Mouse (Mus musculus): ENCODE data around the gene Tmem132d. TPM values are rescaled to one million over a fixed set of nuclear protein-coding genes. Genes with fewer than 3 reads are reported as not detected.
A peak's percentile ranks its signal among the peaks of the same experiment; 100 is the strongest.

The Tmem132d gene
- polyA plus RNA-seq, 1 experiment from 2014 or later = 0.56 TPM

DNA sequence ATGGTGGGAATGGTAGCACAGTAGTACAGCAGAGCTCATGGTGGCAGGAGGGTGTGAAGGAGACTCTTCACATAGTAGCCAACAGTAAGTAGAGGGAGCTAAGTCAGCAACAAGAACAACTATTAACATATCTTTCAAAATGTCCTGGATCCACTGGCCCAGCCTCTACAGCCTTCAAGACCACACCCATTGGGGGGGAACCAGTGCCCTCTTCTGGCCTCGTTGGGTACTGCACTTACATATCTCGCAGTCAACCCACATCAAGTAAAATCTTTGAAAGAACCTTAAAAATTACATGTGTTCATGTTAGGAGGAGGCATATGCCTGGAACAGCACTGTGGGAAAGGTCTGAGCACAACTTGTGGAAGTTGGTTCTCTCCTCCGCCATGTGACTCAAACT lies 17.9 kb upstream of the Tmem132d start:
- DNase-seq (ENCODE audit: low spot score) = no peak
- WGBS = 76% methylated on average over 3 of the region's 3 CpGs

DNA sequence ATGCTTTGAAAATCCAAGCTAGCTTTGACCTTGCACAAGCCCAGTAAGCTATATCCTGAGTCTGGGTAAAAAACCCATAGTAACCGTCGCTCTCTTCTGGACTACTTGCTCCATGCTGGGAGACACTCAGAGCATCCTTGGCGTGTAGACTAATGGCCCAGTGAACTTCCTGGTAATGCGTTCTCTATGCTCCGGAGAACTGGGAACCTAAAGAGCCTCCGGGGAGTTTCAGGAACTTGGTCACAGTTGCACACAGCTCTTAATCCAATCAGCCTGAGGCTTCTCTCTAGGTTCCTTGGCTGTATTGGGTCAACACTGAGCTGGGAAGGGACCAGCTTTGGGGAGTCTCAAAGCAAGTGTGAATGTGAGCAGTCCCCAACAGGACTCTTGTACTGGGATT lies 12.0 kb upstream of the Tmem132d start:
- no peak for DNase-seq (ENCODE audit: low spot score)
- H3K36me3 ChIP-seq (replicated peaks; ENCODE audit: control insufficient read depth, insufficient read depth, low read depth, low read length) = no peaks in the 10 kb centered on the region
- no peak overlapping the region for H3K27ac ChIP-seq (replicated peaks; ENCODE audit: low read depth, low read length)
- no peak overlapping the region for H3K9ac ChIP-seq (replicated peaks; ENCODE audit: low read length)
- peaks cover 23% of the 10 kb centered on the region for H3K27me3 ChIP-seq (ENCODE audit: control insufficient read depth, insufficient read depth, low read length)
- H3K4me1 ChIP-seq (ENCODE audit: control insufficient read depth, insufficient read depth, low read length) = no peaks in the 10 kb centered on the region
- WGBS = 18% methylated on average over 6 of the region's 6 CpGs
- ATAC-seq (replicated peaks; ENCODE audit: insufficient number of reproducible peaks, low FRiP score, low TSS enrichment, low read depth) = no peak
- no peak overlapping the region for H3K4me2 ChIP-seq (ENCODE audit: low read depth, low read length)
- no peak overlapping the region for H3K4me3 ChIP-seq (ENCODE audit: low read depth, low read length)
- H3K9me3 ChIP-seq (replicated peaks; ENCODE audit: control insufficient read depth, low read length) = no peaks in the 10 kb centered on the region

More for the DNA sequence above, 17.9 kb upstream of the Tmem132d start:
- no peak overlapping the region for H3K4me3 ChIP-seq (ENCODE audit: low read depth, low read length)
- H3K27me3 ChIP-seq (ENCODE audit: control insufficient read depth, insufficient read depth, low read length) = 0 out of 2 replicates have a peak, but pooled peaks cover 1% of the 10 kb centered on the region
- no peak overlapping the region for H3K4me2 ChIP-seq (ENCODE audit: low read depth, low read length)
- no peak overlapping the region for H3K27ac ChIP-seq (replicated peaks; ENCODE audit: low read depth, low read length)
- no peak overlapping the region for H3K9ac ChIP-seq (replicated peaks; ENCODE audit: low read length)
- no peak for ATAC-seq (replicated peaks; ENCODE audit: insufficient number of reproducible peaks, low FRiP score, low TSS enrichment, low read depth)
- no peaks in the 10 kb centered on the region for H3K9me3 ChIP-seq (replicated peaks; ENCODE audit: control insufficient read depth, low read length)
- no peaks in the 10 kb centered on the region for H3K36me3 ChIP-seq (replicated peaks; ENCODE audit: control insufficient read depth, insufficient read depth, low read depth, low read length)
- H3K4me1 ChIP-seq (ENCODE audit: control insufficient read depth, insufficient read depth, low read length) = no peaks in the 10 kb centered on the region

- Histone ChIP-seq H3K4me3 (ENCODE audit: low read depth, low read length) (no peak overlapping the region), H3K4me2 (ENCODE audit: low read depth, low read length) (no peak overlapping the region; the same call in 1 of the 2 replicates), H3K36me3 (replicated peaks; ENCODE audit: control insufficient read depth, insufficient read depth, low read depth, low read length) (no peaks in the 10 kb centered on the region), H3K27me3 (ENCODE audit: control insufficient read depth, insufficient read depth, low read length) (peaks cover 23% of the 10 kb centered on the region), H3K4me1 (ENCODE audit: control insufficient read depth, insufficient read depth, low read length) (no peaks in the 10 kb centered on the region), H3K27ac (replicated peaks; ENCODE audit: low read depth, low read length) (no peak overlapping the region), H3K9me3 (replicated peaks; ENCODE audit: control insufficient read depth, low read length) (no peaks in the 10 kb centered on the region), H3K9ac (replicated peaks; ENCODE audit: low read length) (no peak overlapping the region)
- 51% methylated on average over 4 of the region's 4 CpGs for WGBS
- ATAC-seq (replicated peaks; ENCODE audit: insufficient number of reproducible peaks, low FRiP score, low TSS enrichment, low read depth) = no peak
- no peak for DNase-seq (ENCODE audit: low spot score)
Measured at GRCm38 (mm10) chr5:128443848-128444247, 11.0 kb upstream of the Tmem132d start.

GRCm38 (mm10) chr5:128441121-128441520 lies 8.2 kb upstream of the Tmem132d start:
- Histone ChIP-seq H3K36me3 (replicated peaks; ENCODE audit: control insufficient read depth, insufficient read depth, low read depth, low read length) (no peaks in the 10 kb centered on the region), H3K9me3 (replicated peaks; ENCODE audit: control insufficient read depth, low read length) (no peaks in the 10 kb centered on the region), H3K27ac (replicated peaks; ENCODE audit: low read depth, low read length) (no peak overlapping the region), H3K4me3 (ENCODE audit: low read depth, low read length) (no peak overlapping the region), H3K4me2 (ENCODE audit: low read depth, low read length) (no peak overlapping the region), H3K27me3 (ENCODE audit: control insufficient read depth, insufficient read depth, low read length) (peaks cover 23% of the 10 kb centered on the region), H3K9ac (replicated peaks; ENCODE audit: low read length) (no peak overlapping the region), H3K4me1 (ENCODE audit: control insufficient read depth, insufficient read depth, low read length) (no peaks in the 10 kb centered on the region)
- ATAC-seq (replicated peaks; ENCODE audit: insufficient number of reproducible peaks, low FRiP score, low TSS enrichment, low read depth) (no peak), DNase-seq (ENCODE audit: low spot score) (no peak)
- 11% methylated on average over 5 of the region's 5 CpGs for WGBS

GRCm38 (mm10) chr5:128439828-128440227 lies 7.0 kb upstream of the Tmem132d start:
- ATAC-seq (replicated peaks; ENCODE audit: insufficient number of reproducible peaks, low FRiP score, low TSS enrichment, low read depth) = peak; percentile 58; the same call in 1 of the 2 replicates
- Histone ChIP-seq H3K4me2 (ENCODE audit: low read depth, low read length) (no peak overlapping the region), H3K4me1 (ENCODE audit: control insufficient read depth, insufficient read depth, low read length) (no peaks in the 10 kb centered on the region), H3K9ac (replicated peaks; ENCODE audit: low read length) (no peak overlapping the region), H3K27ac (replicated peaks; ENCODE audit: low read depth, low read length) (no peak overlapping the region), H3K27me3 (ENCODE audit: control insufficient read depth, insufficient read depth, low read length) (peaks cover 20% of the 10 kb centered on the region), H3K9me3 (replicated peaks; ENCODE audit: control insufficient read depth, low read length) (no peaks in the 10 kb centered on the region), H3K4me3 (ENCODE audit: low read depth, low read length) (no peak overlapping the region), H3K36me3 (replicated peaks; ENCODE audit: control insufficient read depth, insufficient read depth, low read depth, low read length) (no peaks in the 10 kb centered on the region)
- peak; percentile 77 for DNase-seq (ENCODE audit: low spot score)
- WGBS = under 1% methylated on average over 5 of the region's 5 CpGs

DNA sequence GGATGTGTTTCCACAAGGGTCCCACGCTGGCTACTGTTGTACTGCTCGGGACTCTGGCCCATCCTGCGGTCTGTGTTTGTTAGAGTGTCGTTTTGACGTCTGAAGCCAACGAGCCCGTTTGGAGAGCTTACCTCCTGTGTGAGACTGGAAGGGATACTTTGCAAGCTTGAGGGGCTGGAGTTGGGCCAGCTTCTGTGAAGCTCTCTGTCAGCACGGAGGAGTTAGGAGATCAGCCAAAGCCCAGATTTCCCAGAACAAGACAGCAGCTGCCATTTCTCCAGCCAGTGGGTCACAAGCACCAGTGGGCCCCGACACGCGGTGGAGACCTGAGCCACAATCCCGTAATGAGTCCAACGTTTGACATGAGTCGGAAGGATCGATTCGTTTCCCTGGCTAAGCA lies 5.2 kb upstream of the Tmem132d start:
- no peak for ATAC-seq (replicated peaks; ENCODE audit: insufficient number of reproducible peaks, low FRiP score, low TSS enrichment, low read depth)

DNA sequence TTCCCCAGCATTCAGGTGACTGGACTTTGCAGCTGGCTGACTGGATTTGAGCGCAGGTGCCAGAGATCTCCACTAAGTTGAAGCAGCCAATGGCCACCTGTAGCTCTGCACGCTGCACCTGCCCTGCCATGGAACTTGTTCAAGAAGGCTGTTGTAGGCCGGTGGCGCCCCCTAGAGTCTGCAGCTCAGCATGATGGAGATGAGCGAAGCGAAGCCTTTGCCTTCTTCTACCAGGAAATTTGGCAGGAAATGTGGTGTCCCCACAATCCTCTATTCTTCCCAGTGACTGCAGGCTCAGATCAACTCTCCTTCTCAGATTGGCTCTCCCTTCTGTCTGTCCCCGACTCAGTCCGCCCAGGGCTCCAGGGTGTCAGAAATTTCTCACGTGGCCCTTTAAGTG lies 4.0 kb upstream of the Tmem132d start:
- Histone ChIP-seq H3K4me1 (ENCODE audit: control insufficient read depth, insufficient read depth, low read length) (no peaks in the 10 kb centered on the region), H3K9ac (replicated peaks; ENCODE audit: low read length) (no peak overlapping the region), H3K27me3 (ENCODE audit: control insufficient read depth, insufficient read depth, low read length) (peaks cover 31% of the 10 kb centered on the region), H3K27ac (replicated peaks; ENCODE audit: low read depth, low read length) (no peak overlapping the region), H3K4me3 (ENCODE audit: low read depth, low read length) (no peak overlapping the region), H3K36me3 (replicated peaks; ENCODE audit: control insufficient read depth, insufficient read depth, low read depth, low read length) (no peaks in the 10 kb centered on the region), H3K4me2 (ENCODE audit: low read depth, low read length) (no peak overlapping the region), H3K9me3 (replicated peaks; ENCODE audit: control insufficient read depth, low read length) (no peaks in the 10 kb centered on the region)
- DNase-seq (ENCODE audit: low spot score) = peak; percentile 65
- 15% methylated on average over 9 of the region's 9 CpGs for WGBS
- no peak for ATAC-seq (replicated peaks; ENCODE audit: insufficient number of reproducible peaks, low FRiP score, low TSS enrichment, low read depth)

More for the DNA sequence above, 5.2 kb upstream of the Tmem132d start:
- no peak overlapping the region for H3K9ac ChIP-seq (replicated peaks; ENCODE audit: low read length)
- H3K27me3 ChIP-seq (ENCODE audit: control insufficient read depth, insufficient read depth, low read length) = peaks cover 24% of the 10 kb centered on the region
- no peaks in the 10 kb centered on the region for H3K4me1 ChIP-seq (ENCODE audit: control insufficient read depth, insufficient read depth, low read length)
- H3K9me3 ChIP-seq (replicated peaks; ENCODE audit: control insufficient read depth, low read length) = no peaks in the 10 kb centered on the region
- no peak overlapping the region for H3K4me3 ChIP-seq (ENCODE audit: low read depth, low read length)
- H3K4me2 ChIP-seq (ENCODE audit: low read depth, low read length) = no peak overlapping the region
- no peak for DNase-seq (ENCODE audit: low spot score)
- H3K36me3 ChIP-seq (replicated peaks; ENCODE audit: control insufficient read depth, insufficient read depth, low read depth, low read length) = no peaks in the 10 kb centered on the region
- 81% methylated on average over 16 of the region's 16 CpGs for WGBS
- no peak overlapping the region for H3K27ac ChIP-seq (replicated peaks; ENCODE audit: low read depth, low read length)

- Histone ChIP-seq H3K4me2 (ENCODE audit: low read depth, low read length) (no peak overlapping the region), H3K27ac (replicated peaks; ENCODE audit: low read depth, low read length) (no peak overlapping the region), H3K27me3 (ENCODE audit: control insufficient read depth, insufficient read depth, low read length) (peaks cover 37% of the 10 kb centered on the region), H3K36me3 (replicated peaks; ENCODE audit: control insufficient read depth, insufficient read depth, low read depth, low read length) (no peaks in the 10 kb centered on the region), H3K9me3 (replicated peaks; ENCODE audit: control insufficient read depth, low read length) (no peaks in the 10 kb centered on the region), H3K4me3 (ENCODE audit: low read depth, low read length) (no peak overlapping the region), H3K9ac (replicated peaks; ENCODE audit: low read length) (no peak overlapping the region), H3K4me1 (ENCODE audit: control insufficient read depth, insufficient read depth, low read length) (no peaks in the 10 kb centered on the region)
- no peak for ATAC-seq (replicated peaks; ENCODE audit: insufficient number of reproducible peaks, low FRiP score, low TSS enrichment, low read depth)
- WGBS = 69% methylated on average over 5 of the region's 5 CpGs
- DNase-seq (ENCODE audit: low spot score) = no peak
Measured at GRCm38 (mm10) chr5:128435683-128436082, 2.8 kb upstream of the Tmem132d start.
